Mouse (Mus musculus) gastrocnemius, postnatal 25 days (tissue): ENCODE measurements around the gene Hectd3. TPM values are rescaled to one million over a fixed set of nuclear protein-coding genes. Genes with fewer than 3 reads are reported as not detected.

ENCODE experiments used
- DNase-seq: peaks from one replicate; pipeline ENCODE4 v3.0.0; 2022
- long read RNA-seq, 2 experiments: library from polyadenylated mRNA; stranded (forward); transcript quantifications; one replicate each; pipeline ENCODE4 v2.0.0; 2021
- total RNA-seq, 2 experiments: library from RNA; stranded (reverse); gene quantifications; 1 replicate in 1 of 2; 2 replicates in 1 of 2; pipeline ENCODE4 v1.2.3; 2021

Gene Hectd3
- 10 to 100 TPM; 13.1 to 14.7 TPM for total RNA-seq
- long read RNA-seq, experiment 1, full-length matches to known transcripts: 3 of 6 reads
- long read RNA-seq, experiment 1, partial matches to known transcripts: 0 of 6 reads
- long read RNA-seq, experiment 1, other reads (novel, unspliced or antisense): 3 of 6 reads
- long read RNA-seq, experiment 2, full-length matches to known transcripts: 15 of 24 reads
- long read RNA-seq, experiment 2, partial matches to known transcripts: 1 of 24 reads
- long read RNA-seq, experiment 2, other reads (novel, unspliced or antisense): 8 of 24 reads

- DNase-seq: peak; percentile 61
Observed at GRCm38 (mm10) chr4:116995131-116995797, at the start of gene Hectd3. Gene Hectd3, plus strand, starts transcription at chr4:116995317.

- no peak for DNase-seq
Observed at GRCm38 (mm10) chr4:116951642-116952041, 43.5 kb upstream of the Hectd3 start.

- DNase-seq: no peak
Observed at GRCm38 (mm10) chr4:116954951-116955350, 40.2 kb upstream of the Hectd3 start.

GRCm38 (mm10) chr4:116976503-116976902 is 18.6 kb upstream of the Hectd3 start:
- no peak for DNase-seq

GRCm38 (mm10) chr4:116985681-116986080 is 9.4 kb upstream of the Hectd3 start:
- no peak for DNase-seq

- DNase-seq: peak; percentile 40
Observed at GRCm38 (mm10) chr4:116986400-116987121, 8.6 kb upstream of the Hectd3 start.

- no peak for DNase-seq
Observed at GRCm38 (mm10) chr4:116987122-116987456, 8.0 kb upstream of the Hectd3 start.

GRCm38 (mm10) chr4:116989731-116990130 is 5.4 kb upstream of the Hectd3 start:
- DNase-seq: no peak

- peak; percentile 56 for DNase-seq
Observed at GRCm38 (mm10) chr4:116991366-116991765, 3.8 kb upstream of the Hectd3 start.

GRCm38 (mm10) chr4:116993672-116994621 is 1.2 kb upstream of the Hectd3 start, which contains the start of gene Urod:
Gene Urod, minus strand, starts transcription at chr4:116994413.
- peak; percentile 94 for DNase-seq

- no peak for DNase-seq
Observed at GRCm38 (mm10) chr4:116995798-116996135, 650 bp downstream of the Hectd3 start.

- no peak for DNase-seq
Observed at GRCm38 (mm10) chr4:116999513-117000154, 4.5 kb downstream of the Hectd3 start.

GRCm38 (mm10) chr4:117001957-117002356 is 6.8 kb downstream of the Hectd3 start:
- DNase-seq: no peak

- DNase-seq: no peak
Observed at GRCm38 (mm10) chr4:117002543-117003521, 7.7 kb downstream of the Hectd3 start.

GRCm38 (mm10) chr4:117004649-117005048 is 9.5 kb downstream of the Hectd3 start:
- no peak for DNase-seq

GRCm38 (mm10) chr4:117005611-117006400 is 10.7 kb downstream of the Hectd3 start:
- no peak for DNase-seq

GRCm38 (mm10) chr4:117007058-117007457 is 11.9 kb downstream of the Hectd3 start:
- DNase-seq: no peak

- DNase-seq: no peak
Observed at GRCm38 (mm10) chr4:117010231-117010630, 15.1 kb downstream of the Hectd3 start.

- no peak for DNase-seq
Observed at GRCm38 (mm10) chr4:117013596-117013995, 18.5 kb downstream of the Hectd3 start.
